ENCODE assay signal across 8 mouse cellular contexts in genomic region chr8:125012695-125013627, GRCm38 (mm10). TPM values are rescaled to one million over a fixed set of nuclear protein-coding genes. Genes with fewer than 3 reads are reported as not detected.
DNase-seq lines count a peak whose midpoint lies in the region; ATAC-seq lines count a peak whose summit lies in the region.

Tsnax (plus strand) TSS chr8:125012997.

- 3% methylated on average over 71 of the region's 84 CpGs for WGBS in intestine, embryonic 14.5 days

- H3K9me3 ChIP-seq in intestine, embryonic 14.5 days (ENCODE audit: control insufficient read depth, low read length) = no peaks in the 10 kb centered on the region

- H3K4me3 ChIP-seq in intestine, embryonic 14.5 days (ENCODE audit: low read depth, low read length) = peak within 1 kb of the TSS; percentile 84

- H3K27me3 ChIP-seq in intestine, embryonic 14.5 days (replicated peaks; ENCODE audit: control insufficient read depth, insufficient read depth, low read length) = no peaks in the 10 kb centered on the region

- peaks cover 31% of the 10 kb centered on the region for H3K36me3 ChIP-seq in intestine, embryonic 14.5 days (ENCODE audit: control insufficient read depth, insufficient read depth, low read length)

- H3K27ac ChIP-seq in intestine, embryonic 14.5 days (ENCODE audit: low read depth) = peak within 1 kb of the TSS; percentile 51

- H3K4me1 ChIP-seq in intestine, embryonic 14.5 days (replicated peaks; ENCODE audit: control insufficient read depth, insufficient read depth, low read length) = peaks cover 5% of the 10 kb centered on the region; the same call in 1 of the 2 replicates

- H3K9ac ChIP-seq in intestine, embryonic 14.5 days (ENCODE audit: low read length) = peak within 1 kb of the TSS; percentile 91

- peak; percentile 88 to 90 for DNase-seq in adrenal gland, adult 18-20 months (ENCODE audit: low spot score in 2 of 2)
- DNase-seq in embryo, embryonic 11 days = peak; percentile 96
- peak; percentile 93 for DNase-seq in gastrocnemius, postnatal 25 days
- peak; percentile 91 for DNase-seq in intestine, embryonic 14.5 days (ENCODE audit: low spot score)
- peak; percentile 94 to 96 for DNase-seq in left cerebral cortex, postnatal 14 days (ENCODE audit: low spot score in 2 of 2)
- peak; percentile 93 for DNase-seq in mesoderm, embryonic 11.5 days (ENCODE audit: low read depth, low spot score)
- peak; percentile 90 to 94 for DNase-seq in right cerebral cortex, postnatal 36 days (ENCODE audit: low spot score in 2 of 2)
- peak; percentile 90 for DNase-seq in yolk sac, embryonic 10.5 days (ENCODE audit: low spot score)

- H3K4me2 ChIP-seq in intestine, embryonic 14.5 days (ENCODE audit: low read length) = peak within 1 kb of the TSS; percentile 78

- intact Hi-C loops in left cerebral cortex, postnatal 14 days (cut with DNase I) = loop anchor here (2.0 kb wide), 1 partner anchor 64 kb away; the partner anchor contains the start of gene Egln1

- ATAC-seq in intestine, embryonic 14.5 days (replicated peaks; ENCODE audit: low FRiP score, low TSS enrichment, low read depth) = peak; percentile 98

RNA-seq across cellular contexts. Expression of gene Tsnax, which starts in this region (rescaled TPM):
- 10 to 100 TPM; 68.4 to 87.7 TPM for total RNA-seq in adrenal gland, adult 18-20 months (2021)
- total RNA-seq in gastrocnemius, postnatal 25 days (2021) = 10 to 100 TPM; 52.2 to 67.2 TPM
- 118 and 131 TPM in 2 replicates for polyA plus RNA-seq in intestine, embryonic 14.5 days (2014; fragmentation: Nextera tagmentation; extraction: Ambion mirVana)
- total RNA-seq in left cerebral cortex, postnatal 14 days (2021) = 100 to 1,000 TPM; 102 to 108 TPM

Comparison
In these comparisons a context has a peak if more than half of its experiments do, and no peak if none do; other contexts are left out.
1. Peak in every context shown above with its lines: DNase-seq, ATAC-seq, H3K4me3 ChIP-seq and H3K27ac ChIP-seq.